Mouse (Mus musculus) ES-Bruce4 (cell line): ENCODE data around the gene Nsun7.

Experiments
- CTCF ChIP-seq: IDR thresholded peaks from one replicate; pipeline ENCODE4 v1.8.1; 2011; ENCODE audit warnings: low read depth, low read length
- POLR2A ChIP-seq: IDR thresholded peaks from one replicate; pipeline ENCODE4 v1.8.1; 2011; ENCODE audit warnings: low read length; ENCODE audit not compliant: insufficient read depth

GRCm38 (mm10) chr5:66305511-66305910 lies 45.8 kb downstream of the Nsun7 start:
- no peak for TF ChIP-seq POLR2A
- no peak for TF ChIP-seq CTCF
